Mouse (Mus musculus) urinary bladder, postnatal 4 days (tissue): ENCODE data around the gene Vmn1r152.
"Not testable (repeated sequence)": the region's sequence is repeated elsewhere in the genome, so short reads cannot be mapped to it uniquely, and the experiment has no call there.

ENCODE experiments used
- DNase-seq, 2 experiments: peaks; one replicate each; pipeline ENCODE4 v3.0.0; 2021 to 2022; ENCODE audit warnings: low spot score in 2 of 2

Vmn1r152 gene

DNA sequence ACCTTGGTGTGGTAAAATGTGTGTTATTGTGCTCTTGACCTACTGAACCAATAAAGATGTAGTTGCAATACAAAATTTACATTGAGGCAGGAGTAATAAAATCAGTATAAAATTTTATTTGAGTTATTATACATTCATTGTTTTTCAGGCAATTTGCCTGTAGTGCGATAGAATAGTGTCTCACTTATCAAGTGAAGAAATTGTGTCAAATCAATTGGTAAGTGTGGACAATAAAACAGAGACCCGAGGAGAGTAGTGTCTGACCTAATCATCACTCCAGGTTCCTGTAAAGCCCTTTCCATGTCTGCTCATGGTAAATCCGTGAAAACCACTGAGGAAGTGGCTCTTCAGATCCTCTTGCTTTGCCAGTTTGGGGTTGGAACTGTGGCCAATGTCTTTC lies at the start of gene Vmn1r152:
TSS of gene Vmn1r152 (plus strand) at position 301 of the 400 bp plus-strand sequence.
- DNase-seq = not testable (repeated sequence)

DNA sequence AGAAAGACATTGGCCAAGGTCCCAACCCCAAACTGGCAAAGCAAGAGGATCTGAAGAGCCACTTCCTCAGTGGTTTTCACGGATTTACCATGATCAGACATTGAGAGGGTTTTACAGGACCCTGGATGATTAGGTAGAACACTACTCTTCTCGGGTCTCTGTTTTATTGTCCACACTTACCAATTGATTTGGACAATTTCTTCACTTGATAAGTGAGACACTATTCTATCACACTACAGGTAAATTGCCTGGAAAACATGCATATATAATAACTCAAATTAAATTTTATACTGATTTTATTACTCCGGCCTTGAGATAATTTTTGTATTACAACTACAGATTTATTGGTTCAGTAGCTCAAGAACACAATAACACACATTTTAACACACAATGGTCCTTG lies 23.2 kb upstream of the Vmn1r152 start, which contains the start of gene Vmn1r151:
TSS of gene Vmn1r151 (minus strand) at position 101 of the 400 bp plus-strand sequence.
- not testable (repeated sequence) for DNase-seq

- DNase-seq = not testable (repeated sequence)
These were observed 12.0 kb downstream of the Vmn1r152 start, which contains the start of gene Gm8677 for GRCm38 (mm10) chr7:22534787-22535186. TSS of gene Gm8677 (minus strand) at chr7:22534887.

GRCm38 (mm10) chr7:22565243-22565642 lies 42.5 kb downstream of the Vmn1r152 start, which contains the start of gene Gm4201:
TSS of gene Gm4201 (minus strand) at chr7:22565343.
- DNase-seq = not testable (repeated sequence)
